Mouse (Mus musculus) kidney, embryonic 16.5 days (tissue): ENCODE measurements around the gene Olfr328. TPM values are rescaled to one million over a fixed set of nuclear protein-coding genes. Genes with fewer than 3 reads are reported as not detected.
"Not testable (repeated sequence)": the region's sequence is repeated elsewhere in the genome, so short reads cannot be mapped to it uniquely, and the experiment has no call there.

Experiments
- ATAC-seq: fragments of 200-750 bp; cut with Nextera tagmentation; 2 replicates; pipeline ENCODE4 v1.8.0; 2017; ENCODE audit warnings: moderate TSS enrichment; ENCODE audit not compliant: low FRiP score, low TSS enrichment
- H3K27ac ChIP-seq: fragments of 300-500 bp; sonication (generic); 2 replicates; pipeline ENCODE4 v1.5.1; 2014; ENCODE audit warnings: low read length
- H3K27me3 ChIP-seq: fragments of 300-500 bp; sonication (generic); 2 replicates; pipeline ENCODE4 v1.6.1; 2014; ENCODE audit warnings: low read length, control low read depth, mixed read lengths; ENCODE audit not compliant: insufficient read depth
- H3K36me3 ChIP-seq: fragments of 300-500 bp; sonication (generic); 2 replicates; pipeline ENCODE4 v1.6.1; 2014; ENCODE audit warnings: low read length, control low read depth, mixed read lengths; ENCODE audit not compliant: insufficient read depth
- H3K4me1 ChIP-seq: fragments of 300-500 bp; sonication (generic); 2 replicates; pipeline ENCODE4 v1.6.1; 2014; ENCODE audit warnings: low read length, control low read depth, mixed read lengths; ENCODE audit not compliant: insufficient read depth
- H3K4me2 ChIP-seq: fragments of 300-500 bp; sonication (generic); replicated peaks from 2 replicates; pipeline ENCODE4 v1.6.1; 2014; ENCODE audit warnings: low read depth, low read length
- H3K4me3 ChIP-seq: fragments of 300-500 bp; sonication (generic); 2 replicates; pipeline ENCODE4 v1.5.1; 2014; ENCODE audit warnings: mild to moderate bottlenecking, low read length
- H3K9ac ChIP-seq: fragments of 300-500 bp; sonication (generic); replicated peaks from 2 replicates; pipeline ENCODE4 v1.6.1; 2014; ENCODE audit warnings: low read length
- H3K9me3 ChIP-seq: fragments of 300-500 bp; sonication (generic); 2 replicates; pipeline ENCODE4 v1.6.1; 2016; ENCODE audit warnings: low read length, control low read depth
- WGBS: fragments of 180-500 bp; shearing (Covaris S2); extraction: QIAGEN DNeasy Blood & Tissue Kit; methylation state at CpG from one replicate; pipeline ENCODE4 v1.1.7; 2014; 5-methylcytosine and 5-hydroxymethylcytosine counted together
- polyA plus RNA-seq: library from polyadenylated mRNA; unstranded; fragments of >200 nt; fragmentation: Nextera tagmentation; extraction: Ambion mirVana; gene quantifications from 2 replicates; pipeline ENCODE4 v1.2.1, GENCODE M21; 2015

Olfr328 gene
- polyA plus RNA-seq, 1 experiment from 2014 or later, result not detected

GRCm38 (mm10) chr11:58577430-58577829 is 22.0 kb upstream of the Olfr328 start, which contains the start of gene Olfr325:
Gene Olfr325, plus strand, starts transcription at chr11:58577730.
- Histone ChIP-seq H3K4me1 (no peaks in the 10 kb centered on the region), H3K36me3 (no peaks in the 10 kb centered on the region), H3K4me3 (no peak within 1 kb of the TSS), H3K9ac (no peak within 1 kb of the TSS), H3K27ac (no peak within 1 kb of the TSS), H3K9me3 (no peaks in the 10 kb centered on the region), H3K4me2 (no peak within 1 kb of the TSS), H3K27me3 (no peaks in the 10 kb centered on the region)
- no peak for ATAC-seq
- 61% methylated on average over 1 of the region's 1 CpGs for WGBS

GRCm38 (mm10) chr11:58570405-58570804 is 15.0 kb upstream of the Olfr328 start, which contains the start of gene Olfr224:
Gene Olfr224, minus strand, starts transcription at chr11:58570553.
- WGBS, result 67% methylated on average over 5 of the region's 5 CpGs
- Histone ChIP-seq H3K36me3 (no peaks in the 10 kb centered on the region), H3K4me3 (no peak within 1 kb of the TSS), H3K9me3 (no peaks in the 10 kb centered on the region), H3K27ac (no peak within 1 kb of the TSS), H3K4me1 (no peaks in the 10 kb centered on the region), H3K9ac (no peak within 1 kb of the TSS), H3K4me2 (no peak within 1 kb of the TSS), H3K27me3 (no peaks in the 10 kb centered on the region)
- ATAC-seq, result no peak

GRCm38 (mm10) chr11:58546322-58546721 is 9.1 kb downstream of the Olfr328 start, which contains the start of gene Olfr329-ps:
Gene Olfr329-ps, minus strand, starts transcription at chr11:58546422.
- Histone ChIP-seq H3K36me3 (no peaks in the 10 kb centered on the region), H3K9me3 (no peaks in the 10 kb centered on the region), H3K9ac (no peak within 1 kb of the TSS), H3K27me3 (no peaks in the 10 kb centered on the region), H3K4me1 (no peaks in the 10 kb centered on the region), H3K27ac (no peak within 1 kb of the TSS), H3K4me3 (no peak within 1 kb of the TSS), H3K4me2 (no peak within 1 kb of the TSS)
- no peak for ATAC-seq
- 77% methylated on average over 5 of the region's 5 CpGs for WGBS

GRCm38 (mm10) chr11:58534736-58535135 is 20.7 kb downstream of the Olfr328 start, which contains the start of gene Olfr330:
Gene Olfr330, minus strand, starts transcription at chr11:58534836.
- H3K27me3 ChIP-seq, ATAC-seq, H3K9ac ChIP-seq, H3K4me1 ChIP-seq, H3K9me3 ChIP-seq, H3K27ac ChIP-seq, H3K36me3 ChIP-seq, H3K4me2 ChIP-seq, H3K4me3 ChIP-seq: not testable (repeated sequence)

- H3K9ac ChIP-seq, H3K4me1 ChIP-seq, H3K4me2 ChIP-seq, ATAC-seq, H3K27ac ChIP-seq, H3K27me3 ChIP-seq, H3K4me3 ChIP-seq, H3K36me3 ChIP-seq, H3K9me3 ChIP-seq: not testable (repeated sequence)
- WGBS, result 92% methylated on average over 6 of the region's 9 CpGs
Measured at GRCm38 (mm10) chr11:58519756-58520155, 35.7 kb downstream of the Olfr328 start.

GRCm38 (mm10) chr11:58518916-58519315 is 36.5 kb downstream of the Olfr328 start:
- H3K36me3 ChIP-seq, H3K4me2 ChIP-seq, H3K9ac ChIP-seq, H3K4me1 ChIP-seq, H3K27ac ChIP-seq, H3K4me3 ChIP-seq, H3K27me3 ChIP-seq, H3K9me3 ChIP-seq, ATAC-seq: not testable (repeated sequence)
- 95% methylated on average over 15 of the region's 18 CpGs for WGBS

- not testable (repeated sequence) for H3K4me1 ChIP-seq, H3K4me2 ChIP-seq, H3K9ac ChIP-seq, H3K4me3 ChIP-seq, H3K27ac ChIP-seq, H3K9me3 ChIP-seq, ATAC-seq, H3K36me3 ChIP-seq, H3K27me3 ChIP-seq
- 91% methylated on average over 19 of the region's 19 CpGs for WGBS
Measured at GRCm38 (mm10) chr11:58509058-58509457, 46.4 kb downstream of the Olfr328 start.

GRCm38 (mm10) chr11:58502472-58502871 is 53.0 kb downstream of the Olfr328 start, which contains the start of gene Olfr331:
Gene Olfr331, minus strand, starts transcription at chr11:58502572.
- H3K9ac ChIP-seq, H3K4me3 ChIP-seq, H3K4me2 ChIP-seq, H3K27ac ChIP-seq, ATAC-seq, H3K9me3 ChIP-seq, H3K36me3 ChIP-seq, H3K4me1 ChIP-seq, H3K27me3 ChIP-seq: not testable (repeated sequence)

Other genes with a start within 250 kb of the Olfr328 start
- 30.1 and 33.3 TPM in 2 replicates for gene Zfp692, start 248.6 kb downstream of the Olfr328 start, polyA plus RNA-seq
- gene Zfp672, start 225.3 kb downstream of the Olfr328 start, polyA plus RNA-seq, result 40.9 and 43.8 TPM in 2 replicates
- 41.2 and 41.8 TPM in 2 replicates for gene Sh3bp5l, start 224.9 kb downstream of the Olfr328 start, polyA plus RNA-seq
- gene Lypd8, start 176.6 kb downstream of the Olfr328 start, polyA plus RNA-seq, result 0.21 and 0.27 TPM in 2 replicates
- not detected in 2 replicates for gene 1810065E05Rik, start 134.5 kb downstream of the Olfr328 start, polyA plus RNA-seq
- gene Gm12253, start 123.1 kb downstream of the Olfr328 start, polyA plus RNA-seq, result not detected in 2 replicates
- gene Lypd9, start 102.7 kb downstream of the Olfr328 start, polyA plus RNA-seq, result not detected in 2 replicates
- not detected in 2 replicates for gene Olfr30, start 93.4 kb downstream of the Olfr328 start, polyA plus RNA-seq
- gene Olfr332, start 63.1 kb downstream of the Olfr328 start, polyA plus RNA-seq, result not detected in 2 replicates
- not detected in 2 replicates for gene Olfr331, start 53.1 kb downstream of the Olfr328 start, polyA plus RNA-seq
- not detected in 2 replicates for gene Olfr330, start 20.8 kb downstream of the Olfr328 start, polyA plus RNA-seq
- gene Olfr329-ps, start 9.2 kb downstream of the Olfr328 start, polyA plus RNA-seq, result not detected in 2 replicates
- not detected in 2 replicates for gene Olfr224, start 14.9 kb upstream of the Olfr328 start, polyA plus RNA-seq
- not detected in 2 replicates for gene Olfr325, start 22.1 kb upstream of the Olfr328 start, polyA plus RNA-seq
- not detected in 2 replicates for gene Olfr324, start 39.5 kb upstream of the Olfr328 start, polyA plus RNA-seq
- not detected in 2 replicates for gene 2210407C18Rik, start 60.4 kb upstream of the Olfr328 start, polyA plus RNA-seq
- not detected in 2 replicates for gene Olfr323, start 74.9 kb upstream of the Olfr328 start, polyA plus RNA-seq
- 0.10 TPM in 1 of 2 replicates, not detected in the other for gene Trim58, start 84.8 kb upstream of the Olfr328 start, polyA plus RNA-seq
- 0.04 and 0.12 TPM in 2 replicates for gene Olfr322, start 103.1 kb upstream of the Olfr328 start, polyA plus RNA-seq
- gene Olfr320, start 125.5 kb upstream of the Olfr328 start, polyA plus RNA-seq, result 0.05 TPM in 1 of 2 replicates, not detected in the other
- not detected in 2 replicates for gene Olfr319, start 143.5 kb upstream of the Olfr328 start, polyA plus RNA-seq
- not detected in 2 replicates for gene Olfr318, start 168.4 kb upstream of the Olfr328 start, polyA plus RNA-seq
- not detected in 2 replicates for gene Olfr317, start 183.6 kb upstream of the Olfr328 start, polyA plus RNA-seq
- not detected in 2 replicates for gene Olfr316, start 197.1 kb upstream of the Olfr328 start, polyA plus RNA-seq
- gene Olfr315, start 217.6 kb upstream of the Olfr328 start, polyA plus RNA-seq, result not detected in 2 replicates
- gene Olfr314, start 227.3 kb upstream of the Olfr328 start, polyA plus RNA-seq, result not detected in 2 replicates
- 0.31 and 0.85 TPM in 2 replicates for gene Fam183b, start 246.3 kb upstream of the Olfr328 start, polyA plus RNA-seq